Mouse (Mus musculus): ENCODE data around the gene Rpl13a. TPM values are rescaled to one million over a fixed set of nuclear protein-coding genes. Genes with fewer than 3 reads are reported as not detected.

Gene Rpl13a
- polyA plus RNA-seq, 1 experiment from 2014 or later = 1,390 TPM

DNA sequence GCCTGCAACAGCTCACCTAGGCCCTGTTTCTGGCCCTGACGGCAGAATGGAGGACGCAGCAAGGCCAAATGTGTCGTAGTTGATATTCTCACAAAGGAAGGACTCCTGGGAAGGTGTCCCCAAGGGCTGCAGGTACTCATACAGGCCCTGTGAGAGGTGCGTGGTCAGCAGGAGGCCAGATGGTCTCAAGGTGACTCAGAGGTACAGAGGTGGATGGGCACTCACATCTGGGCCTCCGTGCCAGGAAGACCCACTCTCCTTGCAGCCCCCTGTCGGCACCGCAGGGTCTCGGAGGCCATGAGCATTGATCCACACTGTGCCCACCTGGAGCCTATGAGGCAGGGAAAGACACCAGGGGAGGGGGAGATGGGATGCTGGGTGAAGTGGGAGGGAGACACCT is 16.9 kb upstream of the Rpl13a start:
- H3K9ac ChIP-seq = no peak overlapping the region
- peaks cover 72% of the 10 kb centered on the region for H3K36me3 ChIP-seq
- H3K4me3 ChIP-seq = no peak overlapping the region
- no peak for ATAC-seq (ENCODE audit: insufficient number of reproducible peaks, low FRiP score, low TSS enrichment, low read depth)
- 92% methylated on average over 8 of the region's 8 CpGs for WGBS
- H3K27me3 ChIP-seq = no peaks in the 10 kb centered on the region
- no peak overlapping the region for H3K4me2 ChIP-seq
- no peaks in the 10 kb centered on the region for H3K4me1 ChIP-seq
- H3K9me3 ChIP-seq = no peaks in the 10 kb centered on the region
- no peak overlapping the region for H3K27ac ChIP-seq

DNA sequence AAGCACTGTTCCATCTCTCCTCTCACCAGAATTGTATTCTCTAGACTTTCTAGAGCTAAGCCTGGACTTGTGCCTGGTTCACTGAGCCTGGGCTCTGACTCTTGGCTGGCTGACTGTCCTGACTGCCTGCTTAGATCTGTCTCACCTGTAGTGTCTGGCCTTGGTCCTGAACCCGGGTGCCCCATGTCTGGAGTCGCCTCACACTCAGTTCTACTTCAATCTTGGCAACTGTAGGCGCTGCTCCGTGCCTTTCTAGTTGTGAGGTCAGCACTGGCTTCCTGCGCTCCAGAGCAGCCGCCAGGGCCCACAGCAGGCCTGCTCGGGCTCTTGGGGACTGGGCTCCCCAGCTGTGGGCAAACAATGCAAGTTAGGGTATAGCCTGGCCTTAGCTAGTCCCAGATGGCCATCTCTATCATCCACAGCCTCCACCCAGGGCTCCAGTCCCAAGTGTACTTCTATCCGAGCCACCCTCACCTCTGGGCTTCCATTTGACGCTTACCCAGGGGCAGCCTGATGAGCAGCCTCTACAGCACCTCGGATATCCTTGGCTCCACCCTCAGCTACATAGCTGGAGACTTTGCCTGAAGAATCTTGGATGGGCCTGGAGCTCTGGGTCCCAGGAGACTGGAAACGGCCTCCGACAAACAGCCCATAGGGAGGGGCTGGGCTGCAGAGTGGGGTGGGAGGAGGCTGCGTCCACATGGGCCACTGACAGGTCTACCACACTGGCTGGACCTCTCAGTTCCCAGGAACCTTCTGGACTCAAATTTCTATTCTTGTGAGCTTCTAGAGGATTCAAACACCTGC is 16.0 kb upstream of the Rpl13a start:
- Histone ChIP-seq H3K27me3 (no peaks in the 10 kb centered on the region), H3K27ac (no peak overlapping the region), H3K4me3 (no peak overlapping the region), H3K9me3 (no peaks in the 10 kb centered on the region), H3K4me2 (no peak overlapping the region), H3K4me1 (no peaks in the 10 kb centered on the region; the same call in 1 of the 2 replicates), H3K36me3 (peaks cover 72% of the 10 kb centered on the region), H3K9ac (no peak overlapping the region)
- WGBS = 85% methylated on average over 13 of the region's 13 CpGs
- no peak for ATAC-seq (ENCODE audit: insufficient number of reproducible peaks, low FRiP score, low TSS enrichment, low read depth)

- Histone ChIP-seq H3K27ac (no peak overlapping the region), H3K27me3 (no peaks in the 10 kb centered on the region), H3K36me3 (peaks cover 52% of the 10 kb centered on the region), H3K9me3 (no peaks in the 10 kb centered on the region), H3K9ac (no peak overlapping the region), H3K4me1 (no peaks in the 10 kb centered on the region; the same call in 1 of the 2 replicates), H3K4me2 (no peak overlapping the region), H3K4me3 (no peak overlapping the region)
- 85% methylated on average over 5 of the region's 5 CpGs for WGBS
- no peak for ATAC-seq (ENCODE audit: insufficient number of reproducible peaks, low FRiP score, low TSS enrichment, low read depth)
Observed at GRCm38 (mm10) chr7:45141914-45142313, 13.4 kb upstream of the Rpl13a start.

DNA sequence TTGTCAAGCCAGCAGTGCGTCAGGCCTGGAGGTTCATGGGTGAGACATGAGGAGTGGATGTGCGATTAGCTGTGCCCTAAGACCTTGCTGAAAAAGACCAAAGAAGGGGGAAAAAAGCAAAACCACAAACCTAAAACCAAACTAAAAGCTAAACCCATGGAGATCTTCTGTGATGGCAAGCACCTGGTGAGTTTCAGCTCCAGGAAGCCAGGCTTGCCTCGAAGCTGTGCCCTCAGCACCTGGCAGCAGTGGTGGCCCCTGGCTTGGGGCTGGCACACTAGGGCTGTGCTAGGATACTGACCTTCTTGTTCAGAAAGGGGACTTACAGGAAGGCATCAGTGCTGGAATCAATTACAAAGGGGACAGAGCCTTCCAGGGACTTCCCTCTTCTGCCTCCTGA is 12.8 kb upstream of the Rpl13a start:
- no peaks in the 10 kb centered on the region for H3K9me3 ChIP-seq
- H3K4me1 ChIP-seq = no peaks in the 10 kb centered on the region; the same call in 1 of the 2 replicates
- 92% methylated on average over 3 of the region's 3 CpGs for WGBS
- H3K4me2 ChIP-seq = no peak overlapping the region
- H3K36me3 ChIP-seq = peaks cover 46% of the 10 kb centered on the region
- H3K9ac ChIP-seq = no peak overlapping the region
- no peaks in the 10 kb centered on the region for H3K27me3 ChIP-seq
- H3K4me3 ChIP-seq = no peak overlapping the region
- no peak overlapping the region for H3K27ac ChIP-seq
- no peak for ATAC-seq (ENCODE audit: insufficient number of reproducible peaks, low FRiP score, low TSS enrichment, low read depth)

DNA sequence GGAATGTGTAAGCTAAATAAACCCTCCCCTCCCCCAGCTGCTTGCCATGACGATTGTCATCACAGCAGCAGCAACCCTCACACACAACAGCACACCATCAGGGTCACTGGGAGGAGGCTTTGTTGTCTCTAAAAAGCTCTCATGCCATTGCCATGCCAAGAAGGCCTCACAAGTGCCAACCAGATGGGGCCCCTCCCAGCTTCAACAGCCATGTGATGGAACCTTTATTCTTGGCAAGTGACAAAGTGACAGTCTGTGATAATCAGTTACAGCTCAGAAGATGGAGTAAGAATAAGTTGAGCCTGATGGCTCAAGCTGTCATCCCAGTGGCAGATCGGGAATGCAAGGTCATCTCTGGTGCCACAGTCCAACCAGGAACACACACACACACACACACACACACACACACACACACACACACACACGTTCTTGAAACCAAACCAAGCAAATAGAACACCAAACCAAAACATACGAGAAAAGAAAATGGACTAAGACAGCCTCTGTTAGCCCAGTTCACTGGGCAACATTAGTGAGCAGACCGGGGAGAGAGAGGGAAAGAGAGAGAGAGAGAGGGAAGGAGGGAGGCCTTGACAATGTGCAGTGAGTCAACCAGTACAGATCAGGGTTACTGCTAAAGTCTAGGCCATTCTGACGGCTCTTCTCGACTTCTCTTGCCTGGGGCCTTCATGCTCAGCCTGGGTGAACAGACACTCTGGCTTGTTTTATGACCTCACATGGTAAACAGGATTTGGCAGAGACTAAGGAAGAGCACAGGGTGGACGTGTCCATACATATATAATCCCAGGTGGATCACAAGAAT is 11.6 kb upstream of the Rpl13a start:
- Histone ChIP-seq H3K9ac (no peak overlapping the region), H3K4me1 (peaks cover 9% of the 10 kb centered on the region), H3K27ac (no peak overlapping the region), H3K36me3 (peaks cover 34% of the 10 kb centered on the region), H3K4me2 (no peak overlapping the region), H3K27me3 (0 out of 2 replicates have a peak, but pooled peaks cover 5% of the 10 kb centered on the region), H3K9me3 (no peaks in the 10 kb centered on the region), H3K4me3 (no peak overlapping the region)
- no peak for ATAC-seq (ENCODE audit: insufficient number of reproducible peaks, low FRiP score, low TSS enrichment, low read depth)
- 63% methylated on average over 8 of the region's 8 CpGs for WGBS

- 79% methylated on average over 1 of the region's 1 CpGs for WGBS
- Histone ChIP-seq H3K9me3 (no peaks in the 10 kb centered on the region), H3K27ac (no peak overlapping the region), H3K9ac (no peak overlapping the region), H3K4me3 (no peak overlapping the region), H3K4me2 (no peak overlapping the region), H3K27me3 (0 out of 2 replicates have a peak, but pooled peaks cover 6% of the 10 kb centered on the region), H3K36me3 (peaks cover 17% of the 10 kb centered on the region), H3K4me1 (peaks cover 15% of the 10 kb centered on the region)
- no peak for ATAC-seq (ENCODE audit: insufficient number of reproducible peaks, low FRiP score, low TSS enrichment, low read depth)
Observed at GRCm38 (mm10) chr7:45138403-45138802, 9.8 kb upstream of the Rpl13a start.

- H3K9me3 ChIP-seq = no peaks in the 10 kb centered on the region
- WGBS = 81% methylated on average over 12 of the region's 12 CpGs
Observed at GRCm38 (mm10) chr7:45137171-45138006, 8.8 kb upstream of the Rpl13a start.

DNA sequence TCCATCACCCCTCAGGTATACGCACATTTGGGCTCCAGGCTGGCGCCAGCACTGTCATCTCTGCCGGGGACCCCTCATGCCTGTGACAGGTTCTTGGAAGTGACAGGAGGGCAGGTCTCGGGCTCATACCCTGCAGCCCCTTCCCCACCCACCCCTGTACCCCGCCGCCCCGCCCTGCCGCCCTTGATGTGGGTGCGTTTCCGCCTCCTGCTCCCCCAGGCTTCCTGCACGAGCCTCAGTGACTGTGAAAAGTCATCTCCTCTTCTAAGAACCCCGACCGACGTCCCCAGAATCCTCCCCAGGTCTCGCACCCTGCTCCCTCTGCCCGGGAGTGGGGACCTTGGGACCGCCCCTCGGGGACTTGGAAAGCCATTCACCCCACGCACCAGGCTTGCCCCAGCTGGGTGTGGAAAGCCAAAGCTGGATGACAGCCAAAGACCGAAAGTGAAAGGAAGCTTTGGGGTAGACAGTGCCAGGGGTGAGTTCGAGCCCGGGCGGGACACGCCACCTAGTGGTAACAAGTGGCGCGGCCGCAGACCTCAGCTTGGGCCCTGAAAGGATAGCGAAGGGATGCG is 7.5 kb upstream of the Rpl13a start, which contains the start of the genes Gm45713 and Flt3l:
Gene Gm45713 (minus strand): TSS at position 239 of the 575 bp plus-strand sequence.
Gene Flt3l (minus strand): TSS at position 440 of the 575 bp plus-strand sequence.
- Histone ChIP-seq H3K36me3 (no peaks in the 10 kb centered on the region), H3K4me3 (peak within 1 kb of the TSS; percentile 54), H3K9me3 (no peaks in the 10 kb centered on the region), H3K4me2 (peak within 1 kb of the TSS; percentile 87), H3K27ac (peak within 1 kb of the TSS; percentile 51; the same call in 1 of the 2 replicates), H3K9ac (peak within 1 kb of the TSS; percentile 42), H3K4me1 (peaks cover 15% of the 10 kb centered on the region), H3K27me3 (0 out of 2 replicates have a peak, but pooled peaks cover 6% of the 10 kb centered on the region)
- WGBS = 1% methylated on average over 29 of the region's 29 CpGs
- peak; percentile 68; the same call in 1 of the 2 replicates for ATAC-seq (ENCODE audit: insufficient number of reproducible peaks, low FRiP score, low TSS enrichment, low read depth)

More at GRCm38 (mm10) chr7:45137171-45138006, 8.8 kb upstream of the Rpl13a start:
- no peak for ATAC-seq (ENCODE audit: insufficient number of reproducible peaks, low FRiP score, low TSS enrichment, low read depth)
- Histone ChIP-seq H3K4me3 (no peak overlapping the region), H3K27ac (no peak overlapping the region), H3K4me1 (peaks cover 15% of the 10 kb centered on the region), H3K36me3 (peaks cover 8% of the 10 kb centered on the region), H3K9ac (no peak overlapping the region), H3K4me2 (no peak overlapping the region), H3K27me3 (0 out of 2 replicates have a peak, but pooled peaks cover 6% of the 10 kb centered on the region)

DNA sequence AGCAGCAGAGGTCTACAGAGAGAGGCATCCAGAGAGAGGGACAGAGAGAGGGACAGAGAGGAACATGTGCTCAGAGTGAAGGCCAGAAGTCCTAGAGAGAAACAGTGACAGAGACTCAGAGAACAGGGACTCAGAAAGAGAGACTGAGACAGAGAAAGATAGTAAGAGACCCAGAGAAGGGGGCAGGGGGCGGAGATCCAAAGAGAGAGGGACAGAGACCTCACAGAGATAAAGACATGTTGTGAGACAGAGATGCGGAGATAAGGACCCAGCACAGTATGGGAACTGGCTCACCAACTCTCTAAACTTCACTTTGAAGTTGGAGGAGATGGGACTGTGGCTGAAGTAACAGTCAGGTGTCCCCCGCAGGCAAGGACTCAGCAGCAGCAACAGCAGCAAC is 6.8 kb upstream of the Rpl13a start:
- peak overlapping the region; percentile 54 for H3K4me3 ChIP-seq
- no peaks in the 10 kb centered on the region for H3K9me3 ChIP-seq
- H3K27ac ChIP-seq = no peak overlapping the region; the same call in 1 of the 2 replicates
- no peaks in the 10 kb centered on the region for H3K36me3 ChIP-seq
- H3K4me1 ChIP-seq = peaks cover 15% of the 10 kb centered on the region
- 73% methylated on average over 3 of the region's 3 CpGs for WGBS
- H3K4me2 ChIP-seq = peak overlapping the region; percentile 87; the same call in 1 of the 2 replicates
- no peak for ATAC-seq (ENCODE audit: insufficient number of reproducible peaks, low FRiP score, low TSS enrichment, low read depth)
- no peak overlapping the region for H3K9ac ChIP-seq
- 0 out of 2 replicates have a peak, but pooled peaks cover 6% of the 10 kb centered on the region for H3K27me3 ChIP-seq

- Histone ChIP-seq H3K4me2 (peak overlapping the region; percentile 12; the same call in 1 of the 2 replicates), H3K36me3 (no peaks in the 10 kb centered on the region), H3K9ac (no peak overlapping the region), H3K4me1 (peaks cover 19% of the 10 kb centered on the region), H3K27me3 (0 out of 2 replicates have a peak, but pooled peaks cover 6% of the 10 kb centered on the region), H3K9me3 (no peaks in the 10 kb centered on the region), H3K4me3 (no peak overlapping the region), H3K27ac (no peak overlapping the region)
- 13% methylated on average over 12 of the region's 12 CpGs for WGBS
- peak; percentile 46; the same call in 1 of the 2 replicates for ATAC-seq (ENCODE audit: insufficient number of reproducible peaks, low FRiP score, low TSS enrichment, low read depth)
Observed at GRCm38 (mm10) chr7:45134544-45135026, 6.0 kb upstream of the Rpl13a start.

Measured in limb, embryonic 15.5 days (tissue).